Mouse (Mus musculus) gastrocnemius, postnatal 36 days (tissue): ENCODE data around the gene Zfp526. TPM values are rescaled to one million over a fixed set of nuclear protein-coding genes. Genes with fewer than 3 reads are reported as not detected.
A peak's percentile ranks its signal among the peaks of the same experiment; 100 is the strongest.

Experiments used
- DNase-seq, 2 experiments: peaks; one replicate each; pipeline ENCODE4 v3.0.0; 2022
- intact Hi-C: fragments of 180-260 bp; cut with DNase I; formaldehyde crosslinking; loops from one replicate; pipeline ENCODE4 v1.15.1; 2025
- long read RNA-seq, 2 experiments: library from polyadenylated mRNA; stranded (forward); transcript quantifications; one replicate each; pipeline ENCODE4 v2.0.0; 2021
- total RNA-seq, 2 experiments: library from RNA; stranded (reverse); gene quantifications; 2 replicates each; pipeline ENCODE4 v1.2.3; 2021

Zfp526 gene
- 1 to 10 TPM; 4.1 to 5.5 TPM for total RNA-seq
- long read RNA-seq, experiment 1 = 0 reads
- long read RNA-seq, experiment 2 = 0 reads

- intact Hi-C loops = no loop called here
Observed at GRCm38 (mm10) chr7:25221102-25221883, at the start of gene Zfp526. Gene Zfp526, plus strand, starts transcription at chr7:25221425.

DNA sequence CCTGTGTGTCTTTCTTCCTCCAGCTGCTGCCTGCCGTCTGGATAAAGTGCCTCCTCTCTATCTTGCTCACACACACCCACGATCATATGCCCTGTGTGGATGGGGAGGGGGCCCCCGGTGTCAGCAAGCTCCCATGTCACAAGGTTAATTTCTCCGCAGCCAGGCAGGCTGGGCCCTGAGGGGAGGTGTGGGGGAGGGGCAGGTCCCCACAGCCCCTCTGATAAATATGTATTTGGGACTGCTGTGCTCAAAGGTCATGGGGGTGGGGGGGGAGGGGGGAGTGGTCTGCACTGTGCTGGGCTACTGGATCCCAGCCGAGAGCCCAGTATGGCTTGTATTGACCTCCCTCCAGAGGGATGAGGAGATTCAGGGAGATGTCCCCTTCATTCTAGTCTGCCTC is 48.6 kb upstream of the Zfp526 start:
- DNase-seq = no peak
- intact Hi-C loops = no loop called here

More at GRCm38 (mm10) chr7:25221102-25221883, at the start of gene Zfp526:
- DNase-seq = peak; percentile 95 to 98

- intact Hi-C loops = no loop called here
- DNase-seq = no peak
Observed at GRCm38 (mm10) chr7:25174343-25174742, 46.9 kb upstream of the Zfp526 start.

- intact Hi-C loops = no loop called here
- DNase-seq = no peak
Observed at GRCm38 (mm10) chr7:25178317-25178716, 42.9 kb upstream of the Zfp526 start.

- intact Hi-C loops = no loop called here
Observed at GRCm38 (mm10) chr7:25178787-25179605, 42.2 kb upstream of the Zfp526 start.

GRCm38 (mm10) chr7:25179606-25180161 is 41.5 kb upstream of the Zfp526 start, which contains the start of gene Pou2f2:
Gene Pou2f2, minus strand, starts transcription at chr7:25179726.
- peak; percentile 44 to 46 for DNase-seq
- intact Hi-C loops = no loop called here

More at GRCm38 (mm10) chr7:25178787-25179605, 42.2 kb upstream of the Zfp526 start:
- DNase-seq = no peak

- no peak for DNase-seq
- intact Hi-C loops = no loop called here
Observed at GRCm38 (mm10) chr7:25180512-25180911, 40.7 kb upstream of the Zfp526 start.

- intact Hi-C loops = no loop called here
- DNase-seq = no peak
Observed at GRCm38 (mm10) chr7:25181331-25181790, 39.9 kb upstream of the Zfp526 start.

GRCm38 (mm10) chr7:25181814-25182213 is 39.4 kb upstream of the Zfp526 start:
- DNase-seq = no peak

DNA sequence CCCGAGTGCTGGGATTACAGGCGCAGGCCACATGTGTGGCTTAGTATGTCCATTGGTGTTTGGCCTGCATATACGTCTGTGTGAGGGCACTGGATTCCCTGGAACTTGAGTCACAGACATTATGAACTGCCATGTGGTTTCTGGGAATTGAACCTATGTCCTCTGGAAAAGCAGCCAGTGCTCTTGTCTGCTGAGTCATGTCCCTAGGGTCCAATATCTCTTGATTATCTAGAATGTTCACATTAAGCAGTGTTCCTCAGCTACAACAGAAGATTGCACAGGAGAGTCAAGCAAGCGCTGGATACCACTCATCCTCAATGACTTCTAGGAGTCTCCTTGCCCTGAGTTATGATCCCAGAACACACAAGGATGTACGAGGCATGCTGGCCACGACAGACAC is 37.1 kb upstream of the Zfp526 start:
- intact Hi-C loops = no loop called here
- no peak for DNase-seq

More at GRCm38 (mm10) chr7:25181814-25182213, 39.4 kb upstream of the Zfp526 start:
- intact Hi-C loops = no loop called here

- intact Hi-C loops = loop anchor here (2.0 kb wide), 1 partner anchor 55 kb away; no protein-coding TSS in a partner anchor
- peak; percentile 82 to 83 for DNase-seq
Observed at GRCm38 (mm10) chr7:25187662-25188650, 33.3 kb upstream of the Zfp526 start.

DNA sequence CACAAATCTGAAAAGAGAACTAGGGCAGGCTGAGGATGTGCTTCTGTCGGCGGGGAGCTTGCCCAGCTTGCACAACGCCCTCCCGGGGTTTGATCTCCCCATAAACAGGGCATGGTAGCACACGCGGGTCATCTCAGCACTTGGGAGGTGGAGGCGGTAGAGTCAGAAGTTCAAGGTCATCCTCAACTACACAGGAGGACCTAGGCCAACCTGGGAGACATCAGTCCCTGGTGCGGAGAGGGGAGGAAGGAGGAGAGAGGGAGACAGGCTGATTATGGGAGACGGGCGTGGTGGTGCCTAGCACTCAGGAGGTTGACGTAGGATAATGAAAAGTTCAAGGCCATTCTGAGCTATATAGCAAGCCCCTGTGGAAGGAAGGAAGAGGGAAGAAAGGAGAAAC is 30.4 kb upstream of the Zfp526 start:
- no peak for DNase-seq
- intact Hi-C loops = no loop called here

DNA sequence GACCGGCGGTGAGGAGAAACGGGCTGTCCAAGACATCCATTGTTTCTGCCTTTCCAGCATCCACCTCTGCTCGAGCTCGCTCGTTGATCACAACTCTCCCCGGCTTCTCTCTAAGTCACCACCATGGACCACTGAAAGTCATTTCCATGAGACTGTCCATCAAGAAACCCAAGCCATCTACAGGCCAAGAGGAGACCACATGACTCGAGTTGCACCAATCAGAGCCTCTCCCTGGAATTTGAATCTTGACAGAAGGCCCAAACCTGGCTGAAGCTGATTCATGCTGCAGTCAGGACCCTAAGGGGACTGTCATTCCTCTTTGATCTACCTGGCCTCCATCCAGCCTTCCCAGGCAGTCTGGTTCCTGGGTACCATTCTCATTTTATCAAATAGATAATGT is 29.1 kb upstream of the Zfp526 start:
- no peak for DNase-seq
- intact Hi-C loops = no loop called here

- DNase-seq = no peak
- intact Hi-C loops = no loop called here
Observed at GRCm38 (mm10) chr7:25195148-25195547, 26.1 kb upstream of the Zfp526 start.

DNA sequence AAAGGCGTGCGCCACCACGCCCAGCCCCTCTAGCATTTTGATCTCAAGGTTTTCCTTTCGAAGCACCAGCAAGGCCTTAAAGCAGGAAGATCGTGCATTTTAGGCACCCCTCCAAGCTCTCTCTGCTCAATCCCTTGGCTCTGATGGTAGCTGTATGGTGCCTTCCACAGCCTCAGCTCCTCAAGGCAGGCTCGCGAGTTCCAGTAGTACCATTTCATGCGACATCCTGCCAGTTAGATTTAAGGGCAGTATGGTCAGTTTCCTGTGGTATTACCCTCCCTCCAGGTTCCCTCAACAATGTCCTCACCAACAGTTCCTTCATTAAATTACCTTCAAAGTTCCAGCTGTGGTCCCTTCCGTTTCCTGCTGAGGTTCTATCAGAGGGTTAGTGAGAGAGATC is 25.1 kb upstream of the Zfp526 start:
- DNase-seq = no peak
- intact Hi-C loops = no loop called here

DNA sequence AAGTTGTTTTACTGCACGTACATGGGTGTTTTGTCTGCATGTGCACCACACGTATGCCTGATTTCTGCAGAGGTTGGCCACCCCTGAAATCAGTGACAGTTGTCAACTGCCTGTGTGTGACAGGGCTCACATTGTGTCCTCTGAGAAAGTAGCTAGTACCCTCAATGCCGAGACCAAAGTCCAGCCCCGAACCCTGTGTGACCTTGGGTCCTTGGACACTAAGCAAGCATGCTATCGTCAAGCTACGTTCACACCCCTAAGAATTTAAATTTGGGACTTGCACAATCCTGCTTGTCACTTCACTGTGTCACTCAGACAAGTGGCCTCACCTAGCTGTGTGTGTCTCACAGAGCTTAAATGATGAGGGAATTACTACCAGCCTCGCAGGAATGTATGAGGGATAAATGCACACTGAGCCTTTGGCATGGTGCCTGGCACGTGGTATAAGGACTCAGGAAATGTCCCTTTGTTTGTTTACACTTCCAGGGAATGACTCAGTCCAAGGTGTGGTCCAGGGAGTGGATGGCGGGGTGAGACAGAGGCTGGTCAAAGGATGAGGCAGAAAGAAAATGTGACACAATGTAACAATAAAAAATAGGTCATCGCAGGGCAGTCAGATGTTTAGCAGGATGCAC is 23.7 kb upstream of the Zfp526 start:
- DNase-seq = no peak
- intact Hi-C loops = no loop called here

GRCm38 (mm10) chr7:25203624-25204023 is 17.6 kb upstream of the Zfp526 start:
- no peak for DNase-seq
- intact Hi-C loops = no loop called here

- intact Hi-C loops = no loop called here
Observed at GRCm38 (mm10) chr7:25205355-25206093, 15.7 kb upstream of the Zfp526 start.

More at GRCm38 (mm10) chr7:25205355-25206093, 15.7 kb upstream of the Zfp526 start:
- DNase-seq = no peak
